Comparison of ENCODE assay signal across 12 mouse cellular contexts in genomic region chr10:7462006-7462405, GRCm38 (mm10). TPM values are rescaled to one million over a fixed set of nuclear protein-coding genes. Genes with fewer than 3 reads are reported as not detected.
DNase-seq lines count a peak whose midpoint lies in the region; TF ChIP-seq lines count a peak whose summit lies in the region.
"Had no signal": no experiment of that assay in that cellular context is flagged by ENCODE, and none has a peak within 500 bp of the region (broad histone marks: within the 10 kb centered on the region; RNA-seq: fewer than 3 reads in every experiment).

No protein-coding gene starts in this region.

- no peak for TF ChIP-seq POLR2A in spleen, adult 2 months (IDR thresholded peaks at IDR 0.05; ENCODE audit: low read depth, low read length)

- DNase-seq in gastrocnemius, adult 2 months, result no peak
- no peak for DNase-seq in gastrocnemius, adult 8-10 months (ENCODE audit: low spot score in 2 of 2)
- DNase-seq in spleen, adult 2 months (ENCODE audit: low read depth in 1 of 2, low spot score in 2 of 2), result peak in 1 of 2 experiments; percentile 6
- DNase-seq in spleen, postnatal 4 days (ENCODE audit: low spot score in 2 of 2), result no peak
- DNase-seq in adrenal gland, postnatal 14 days, result peak; percentile 41
- peak; percentile 12 to 13 for DNase-seq in kidney, postnatal 4 days
- no peak for DNase-seq in urinary bladder, postnatal 36 days (ENCODE audit: low spot score in 2 of 2)
- no peak for DNase-seq in gastrocnemius, postnatal 14 days
- DNase-seq: cerebellum, postnatal 36 days; layer of hippocampus, adult 9-11 months had no signal

- no peaks in the 10 kb centered on the region for H3K4me1 ChIP-seq in spleen, adult 2 months (ENCODE audit: control insufficient read depth, insufficient read depth, insufficient read length)
- H3K4me1 ChIP-seq: limb, embryonic 13.5 days; neural tube, embryonic 13.5 days had no signal

- TF ChIP-seq CTCF in gastrocnemius, adult 2 months (IDR thresholded peaks at IDR 0.05), result peak; percentile 7; the same call in 1 of the 2 replicates
- peak; percentile 44; the same call in 1 of the 2 replicates for TF ChIP-seq CTCF in spleen, adult 2 months (IDR thresholded peaks at IDR 0.05; ENCODE audit: extremely low read depth, insufficient read depth, insufficient read length, insufficient replicate concordance)

- H3K36me3 ChIP-seq in spleen, adult 2 months (ENCODE audit: control insufficient read depth, insufficient read depth, low read length), result no peaks in the 10 kb centered on the region; the same call in 1 of the 2 replicates
- H3K36me3 ChIP-seq: limb, embryonic 13.5 days; neural tube, embryonic 13.5 days had no signal

- no peak overlapping the region for H3K27ac ChIP-seq in gastrocnemius, adult 2 months
- H3K27ac ChIP-seq in spleen, adult 2 months (ENCODE audit: insufficient read depth, low read length), result no peak overlapping the region
- H3K27ac ChIP-seq: limb, embryonic 13.5 days; neural tube, embryonic 13.5 days had no signal

- H3K27me3 ChIP-seq in spleen, adult 2 months (ENCODE audit: control insufficient read depth, insufficient read depth, low read length), result no peaks in the 10 kb centered on the region
- H3K27me3 ChIP-seq: limb, embryonic 13.5 days; neural tube, embryonic 13.5 days had no signal

- intact Hi-C loops in gastrocnemius, adult 2 months (cut with DNase I), result no loop called here
- intact Hi-C loops in gastrocnemius, postnatal 14 days (cut with DNase I; ENCODE audit: low total_unique reads), result no loop called here

- WGBS in spleen, adult 2 months, result 65% methylated on average over 3 of the region's 3 CpGs

- no peak overlapping the region for H3K4me3 ChIP-seq in gastrocnemius, adult 2 months
- H3K4me3 ChIP-seq in spleen, adult 2 months (ENCODE audit: extremely low read depth, insufficient read depth, insufficient read length), result no peak overlapping the region
- H3K4me3 ChIP-seq: limb, embryonic 13.5 days; neural tube, embryonic 13.5 days had no signal

RNA-seq across cellular contexts. Expression of gene Ulbp1, which starts 11.4 kb away (rescaled TPM):
- total RNA-seq in gastrocnemius, adult 2 months (2021), result under 1 TPM in 1 of 2 experiments, not detected in 1; 0.08 TPM
- under 1 TPM in 3 of 4 experiments, not detected in 1; 0.05 to 0.13 (median 0.12) TPM for total RNA-seq in gastrocnemius, adult 8-10 months (2022)
- 1.2 and 1.4 TPM in 2 replicates for polyA plus RNA-seq in spleen, adult 2 months (2012; rRNA removed)
- total RNA-seq in adrenal gland, postnatal 14 days (2021), result 13.6 and 14.4 TPM in 2 replicates
- 1 to 10 TPM; 4.5 to 4.8 TPM for total RNA-seq in gastrocnemius, postnatal 14 days (2021)

Comparison
In these comparisons a context has a peak if more than half of its experiments do, and no peak if none do; other contexts are left out.
1. RNA of gene Ulbp1, which starts 11.4 kb away (total RNA-seq): 13.6 to 14.4 TPM in adrenal gland, postnatal 14 days and 4.5 to 4.8 TPM in gastrocnemius, postnatal 14 days; 0.05 to 0.13 TPM in gastrocnemius, adult 8-10 months and 0.08 TPM in gastrocnemius, adult 2 months; every median in the first group is over 4 times any median in the second.
2. DNase-seq: peak in adrenal gland, postnatal 14 days (single experiment) and kidney, postnatal 4 days (2 of 2); none in gastrocnemius, adult 2 months (single experiment), gastrocnemius, adult 8-10 months (0 of 2), spleen, postnatal 4 days (0 of 2), urinary bladder, postnatal 36 days (0 of 2) and gastrocnemius, postnatal 14 days (single experiment).